Mouse (Mus musculus) urinary bladder, postnatal 0 days (tissue): ENCODE results near the gene Rpf2. TPM values are rescaled to one million over a fixed set of nuclear protein-coding genes. Genes with fewer than 3 reads are reported as not detected.

Source experiments
- polyA plus RNA-seq: library from polyadenylated mRNA; unstranded; fragments of >200 nt; fragmentation: Nextera tagmentation; extraction: Ambion mirVana; gene quantifications from 2 replicates; pipeline ENCODE4 v1.2.1, GENCODE M21; 2015

Gene Rpf2
- polyA plus RNA-seq = 30.2 and 35.7 TPM in 2 replicates

GRCm38 (mm10) chr10:40246374-40247165 is at the start of gene Rpf2:
TSS of gene Rpf2 (minus strand) at chr10:40247036.

DNA sequence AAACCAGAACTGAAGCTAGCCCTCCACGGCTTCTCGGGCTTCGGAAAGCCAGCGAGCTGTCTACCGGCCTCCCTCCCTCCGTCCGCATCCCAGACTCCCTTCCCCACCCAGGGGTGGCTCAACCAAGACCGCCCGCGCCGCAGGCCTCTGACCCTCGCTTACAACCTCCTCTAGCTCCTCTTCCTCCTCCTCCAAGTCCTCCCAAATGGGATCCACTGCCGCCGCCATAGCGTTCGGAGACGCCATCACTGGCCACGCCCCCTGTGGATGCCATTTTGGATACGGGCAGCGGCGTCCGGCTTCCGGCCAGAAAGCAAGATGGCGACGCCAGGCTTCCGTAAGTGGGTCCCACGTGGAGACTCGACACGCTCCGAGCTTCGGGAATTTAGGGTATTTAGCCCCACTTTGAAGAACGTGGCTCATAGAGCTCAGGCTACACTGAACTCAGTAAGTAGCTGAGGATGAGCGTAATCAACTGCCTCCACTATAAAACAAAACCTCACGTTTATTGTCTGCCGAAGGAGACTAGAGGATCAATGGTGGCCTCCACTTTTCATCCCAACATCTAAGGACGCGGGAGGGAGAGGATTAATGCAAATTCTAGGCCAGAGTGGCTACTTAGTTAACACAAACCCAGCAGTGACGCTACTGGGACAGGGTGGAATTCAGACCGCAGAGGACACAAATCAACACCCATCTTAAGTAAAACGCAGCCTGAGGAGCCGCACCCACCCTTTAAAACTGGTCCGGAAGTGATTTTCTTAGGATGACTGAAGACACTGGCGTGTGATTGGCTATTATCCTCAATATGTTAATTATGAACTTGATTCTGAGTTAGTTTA is 10.8 kb upstream of the Rpf2 start, which contains the start of gene Gtf3c6:
Gene Gtf3c6, minus strand, starts transcription at position 695 of the 842 bp plus-strand sequence.

Other genes starting within 250 kb of the Rpf2 start
- not detected in 2 replicates for gene Mfsd4b1, start 221.8 kb downstream of the Rpf2 start, polyA plus RNA-seq
- 8.5 and 8.6 TPM in 2 replicates for gene Slc16a10, start 104.8 kb downstream of the Rpf2 start, polyA plus RNA-seq
- gene Gtf3c6, start 11.1 kb upstream of the Rpf2 start, polyA plus RNA-seq = 53.2 and 56.5 TPM in 2 replicates
- gene Amd1, start 55.1 kb upstream of the Rpf2 start, polyA plus RNA-seq = 45.6 and 61.1 TPM in 2 replicates
- 4.3 and 4.6 TPM in 2 replicates for gene Cdk19, start 92.5 kb upstream of the Rpf2 start, polyA plus RNA-seq